Mouse (Mus musculus) cerebellum, adult 2 months (tissue): Measurements from ENCODE around the gene Olfr47.
A peak's percentile ranks its signal among the peaks of the same experiment; 100 is the strongest.

ENCODE experiments used
- CTCF ChIP-seq: fragments of 200-500 bp; IDR thresholded peaks from 2 replicates; pipeline ENCODE4 v1.5.1; 2011; ENCODE audit warnings: low read depth, mild to moderate bottlenecking, control low read depth, low read length, moderate library complexity, borderline replicate concordance; ENCODE audit not compliant: insufficient read depth
- POLR2A ChIP-seq: fragments of 200-500 bp; IDR thresholded peaks from 2 replicates; pipeline ENCODE4 v1.6.1; 2011; ENCODE audit warnings: low read length, control low read depth, borderline replicate concordance; ENCODE audit not compliant: insufficient read depth

GRCm38 (mm10) chr6:43254193-43254926 is 23.0 kb downstream of the Olfr47 start:
- TF ChIP-seq CTCF (peak; percentile 35; the same call in 1 of the 2 replicates), POLR2A (no peak)
